ENCODE assay signal across 8 mouse cellular contexts in the genomic region with DNA sequence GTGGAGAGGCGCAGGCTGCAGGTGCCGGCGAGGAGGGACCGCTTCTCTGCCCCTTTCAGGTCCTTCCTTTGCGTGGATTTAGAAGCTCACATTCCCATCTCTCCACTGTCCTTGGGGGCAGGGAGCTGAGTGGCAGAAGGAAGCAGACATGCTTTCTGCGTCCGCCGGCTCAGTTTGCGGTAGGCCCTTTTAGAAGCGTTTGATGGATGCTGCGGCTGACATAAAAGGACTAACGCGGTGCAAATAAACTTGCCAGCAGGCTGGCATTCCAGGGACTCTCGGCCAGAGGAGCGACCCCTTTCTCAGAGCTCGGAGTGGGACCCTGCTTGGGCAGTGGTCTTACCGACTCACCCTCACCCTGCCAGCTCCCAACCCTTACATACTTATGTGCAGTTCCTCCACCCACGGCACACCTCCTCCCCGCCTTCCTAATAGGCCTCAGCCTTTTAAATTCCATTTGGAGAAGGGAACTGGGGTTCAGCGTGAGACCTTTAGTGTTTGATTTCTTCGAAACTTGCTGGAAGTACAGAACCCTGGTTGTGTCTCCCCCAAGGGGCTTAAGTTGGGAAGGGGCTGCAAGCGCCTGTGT. TPM values are rescaled to one million over a fixed set of nuclear protein-coding genes. Genes with fewer than 3 reads are reported as not detected.
DNase-seq lines count a peak whose midpoint lies in the region; ATAC-seq and TF ChIP-seq lines count a peak whose summit lies in the region.

No protein-coding gene starts in this region.

- H3K9me3 ChIP-seq in forebrain, embryonic 16.5 days (ENCODE audit: control insufficient read depth, low read length), result no peaks in the 10 kb centered on the region
- no peaks in the 10 kb centered on the region for H3K9me3 ChIP-seq in liver, embryonic 11.5 days (ENCODE audit: control insufficient read depth, low read length)

- H3K4me3 ChIP-seq in left cerebral cortex, adult 2 months, result peak overlapping the region; percentile 78
- H3K4me3 ChIP-seq in forebrain, embryonic 16.5 days (replicated peaks; ENCODE audit: low read length), result peak overlapping the region; percentile 79
- peak overlapping the region; percentile 59 for H3K4me3 ChIP-seq in liver, embryonic 11.5 days (ENCODE audit: low read depth, low read length)

- no peaks in the 10 kb centered on the region for H3K27me3 ChIP-seq in forebrain, embryonic 16.5 days (replicated peaks; ENCODE audit: control insufficient read depth, insufficient read depth, low read length)
- H3K27me3 ChIP-seq in liver, embryonic 11.5 days (replicated peaks; ENCODE audit: control insufficient read depth, insufficient read depth, low read length), result no peaks in the 10 kb centered on the region

- DNase-seq in left cerebral cortex, adult 2 months (ENCODE audit: extremely low spot score in 1 of 2, low spot score in 2 of 2), result no peak
- no peak for DNase-seq in left cerebral cortex, postnatal 4 days
- DNase-seq in adipocyte (ENCODE audit: low spot score), result peak; percentile 20
- no peak for DNase-seq in liver, embryonic 11.5 days (ENCODE audit: low spot score)
- no peak for DNase-seq in left cerebral cortex, adult 9 months (ENCODE audit: low spot score in 2 of 2)
- no peak for DNase-seq in spleen, postnatal 10 days (ENCODE audit: low spot score in 2 of 2)

- no peaks in the 10 kb centered on the region for H3K36me3 ChIP-seq in forebrain, embryonic 16.5 days (ENCODE audit: control insufficient read depth, insufficient read depth)
- H3K36me3 ChIP-seq in liver, embryonic 11.5 days (ENCODE audit: control insufficient read depth, insufficient read depth, low read length), result no peaks in the 10 kb centered on the region

- TF ChIP-seq CTCF in left cerebral cortex, adult 2 months (IDR thresholded peaks at IDR 0.05), result no peak; the same call in 1 of the 2 replicates

- 2% methylated on average over 22 of the region's 22 CpGs for WGBS in forebrain, embryonic 16.5 days
- WGBS in liver, embryonic 11.5 days, result 7% methylated on average over 22 of the region's 22 CpGs

- peaks cover 19% of the 10 kb centered on the region for H3K4me1 ChIP-seq in forebrain, embryonic 16.5 days (replicated peaks; ENCODE audit: control insufficient read depth, insufficient read depth, low read length)
- H3K4me1 ChIP-seq in liver, embryonic 11.5 days (replicated peaks; ENCODE audit: control insufficient read depth, insufficient read depth, low read length), result no peaks in the 10 kb centered on the region; the same call in 1 of the 2 replicates

- intact Hi-C loops in left cerebral cortex, adult 2 months (cut with DNase I), result loop anchor here (1.0 kb wide), 2 partner anchors 95 to 127 kb away; a partner anchor contains a TSS
- intact Hi-C loops in left cerebral cortex, postnatal 4 days (cut with DNase I), result no loop called here

- peak; percentile 9 for ATAC-seq in forebrain, embryonic 16.5 days
- ATAC-seq in liver, embryonic 11.5 days (replicated peaks; ENCODE audit: low FRiP score), result no peak
- no peak for ATAC-seq in megakaryocyte-erythroid progenitor cell, adult 5-6 weeks (replicated peaks; ENCODE audit: low FRiP score, low TSS enrichment, poor library complexity, severe bottlenecking)

- H3K4me2 ChIP-seq in forebrain, embryonic 16.5 days (ENCODE audit: low read length), result peak overlapping the region; percentile 70
- peak overlapping the region; percentile 97 for H3K4me2 ChIP-seq in liver, embryonic 11.5 days

- peak overlapping the region; percentile 91 for H3K27ac ChIP-seq in left cerebral cortex, adult 2 months
- H3K27ac ChIP-seq in forebrain, embryonic 16.5 days (ENCODE audit: low read length), result peak overlapping the region; percentile 80
- H3K27ac ChIP-seq in liver, embryonic 11.5 days (ENCODE audit: low read depth, low read length), result no peak overlapping the region

- H3K9ac ChIP-seq in forebrain, embryonic 16.5 days (replicated peaks; ENCODE audit: low read depth, low read length), result peak overlapping the region; percentile 81
- H3K9ac ChIP-seq in liver, embryonic 11.5 days (ENCODE audit: low read depth, low read length), result peak overlapping the region; percentile 59

RNA-seq across cellular contexts. Expression of a gene that starts 8.5 kb away (rescaled TPM):
- 100 to 1,000 TPM; 143 to 163 TPM for total RNA-seq in left cerebral cortex, adult 2 months (2021)
- 10 to 100 TPM; 74.6 to 78.1 TPM for total RNA-seq in left cerebral cortex, postnatal 4 days (2021)
- 50.8 and 60.2 TPM in 2 replicates for polyA plus RNA-seq in forebrain, embryonic 16.5 days (2015; fragmentation: Nextera tagmentation; extraction: Ambion mirVana)
- polyA plus RNA-seq in liver, embryonic 11.5 days (2014; fragmentation: Nextera tagmentation; extraction: Ambion mirVana), result 8.6 and 9.2 TPM in 2 replicates
- total RNA-seq in megakaryocyte-erythroid progenitor cell, adult 5-6 weeks (2014; fragmentation: Nextera tagmentation), result not detected in 2 replicates
- 1.1 and 1.3 TPM in 2 replicates for total RNA-seq in megakaryocyte-erythroid progenitor cell, adult 5-6 weeks (2017)

RNA-seq across cellular contexts. Expression of a gene that starts 32.9 kb away (rescaled TPM):
- not detected for total RNA-seq in left cerebral cortex, adult 2 months (2021)
- total RNA-seq in left cerebral cortex, postnatal 4 days (2021), result under 1 TPM in 1 of 2 experiments, not detected in 1; 0.32 TPM
- not detected in 2 replicates for polyA plus RNA-seq in forebrain, embryonic 16.5 days (2015; fragmentation: Nextera tagmentation; extraction: Ambion mirVana)
- not detected in 2 replicates for polyA plus RNA-seq in liver, embryonic 11.5 days (2014; fragmentation: Nextera tagmentation; extraction: Ambion mirVana)
- not detected in 2 replicates for total RNA-seq in megakaryocyte-erythroid progenitor cell, adult 5-6 weeks (2014; fragmentation: Nextera tagmentation)
- total RNA-seq in megakaryocyte-erythroid progenitor cell, adult 5-6 weeks (2017), result not detected in 2 replicates

Comparison
In these comparisons a context has a peak if more than half of its experiments do, and no peak if none do; other contexts are left out.
1. RNA of a gene that starts 8.5 kb away (total RNA-seq): 143 to 163 TPM in left cerebral cortex, adult 2 months and 74.6 to 78.1 TPM in left cerebral cortex, postnatal 4 days; 1.1 to 1.3 TPM in megakaryocyte-erythroid progenitor cell, adult 5-6 weeks; every median in the first group is over 10 times any median in the second.
2. Peak in every context shown above with its lines, with median percentiles within 50 percentile points of each other: H3K4me3 ChIP-seq.